Mouse (Mus musculus) spleen, postnatal 36 days (tissue): ENCODE results near the gene Phkg2.
"Not testable (repeated sequence)": the region's sequence is repeated elsewhere in the genome, so short reads cannot be mapped to it uniquely, and the experiment has no call there.

Experiments
- DNase-seq, 2 experiments: peaks; one replicate each; pipeline ENCODE4 v3.0.0; 2022; ENCODE audit warnings: low spot score in 2 of 2, mixed read lengths in 1 of 2

Gene Phkg2

GRCm38 (mm10) chr7:127602903-127603302 is 29.8 kb downstream of the Phkg2 start:
- no peak for DNase-seq

- no peak for DNase-seq
Observed at GRCm38 (mm10) chr7:127604256-127604655, 31.1 kb downstream of the Phkg2 start.

- no peak for DNase-seq
Observed at GRCm38 (mm10) chr7:127607150-127607549, 34.0 kb downstream of the Phkg2 start.

GRCm38 (mm10) chr7:127611011-127611410 is 37.9 kb downstream of the Phkg2 start:
- DNase-seq, result no peak

GRCm38 (mm10) chr7:127611561-127611960 is 38.4 kb downstream of the Phkg2 start:
- no peak for DNase-seq

- DNase-seq, result no peak
Observed at GRCm38 (mm10) chr7:127613501-127613900, 40.4 kb downstream of the Phkg2 start.

GRCm38 (mm10) chr7:127614091-127614490 is 41.0 kb downstream of the Phkg2 start:
- DNase-seq, result no peak

- DNase-seq, result peak in 1 of 2 experiments; percentile 22
Observed at GRCm38 (mm10) chr7:127614511-127614890, 41.4 kb downstream of the Phkg2 start.

- peak; percentile 17 to 32 for DNase-seq
Observed at GRCm38 (mm10) chr7:127614891-127615843, 42.0 kb downstream of the Phkg2 start, which contains the start of gene Zfp629. Gene Zfp629, minus strand, starts transcription at chr7:127615797.

GRCm38 (mm10) chr7:127616336-127616735 is 43.2 kb downstream of the Phkg2 start:
- no peak for DNase-seq

- DNase-seq, result no peak
Observed at GRCm38 (mm10) chr7:127616881-127617280, 43.7 kb downstream of the Phkg2 start.

GRCm38 (mm10) chr7:127617962-127618361 is 44.8 kb downstream of the Phkg2 start:
- DNase-seq, result no peak

- not testable (repeated sequence) for DNase-seq
Observed at GRCm38 (mm10) chr7:127618402-127618801, 45.3 kb downstream of the Phkg2 start.

GRCm38 (mm10) chr7:127626039-127626438 is 52.9 kb downstream of the Phkg2 start:
- no peak for DNase-seq

- DNase-seq, result peak; percentile 58 to 65
Observed at GRCm38 (mm10) chr7:127626471-127626870, 53.3 kb downstream of the Phkg2 start.

- DNase-seq, result no peak
Observed at GRCm38 (mm10) chr7:127628646-127629045, 55.5 kb downstream of the Phkg2 start.

GRCm38 (mm10) chr7:127631416-127631815 is 58.3 kb downstream of the Phkg2 start:
- no peak for DNase-seq
